12 mouse cellular contexts compared by ENCODE assay signal in the genomic region with DNA sequence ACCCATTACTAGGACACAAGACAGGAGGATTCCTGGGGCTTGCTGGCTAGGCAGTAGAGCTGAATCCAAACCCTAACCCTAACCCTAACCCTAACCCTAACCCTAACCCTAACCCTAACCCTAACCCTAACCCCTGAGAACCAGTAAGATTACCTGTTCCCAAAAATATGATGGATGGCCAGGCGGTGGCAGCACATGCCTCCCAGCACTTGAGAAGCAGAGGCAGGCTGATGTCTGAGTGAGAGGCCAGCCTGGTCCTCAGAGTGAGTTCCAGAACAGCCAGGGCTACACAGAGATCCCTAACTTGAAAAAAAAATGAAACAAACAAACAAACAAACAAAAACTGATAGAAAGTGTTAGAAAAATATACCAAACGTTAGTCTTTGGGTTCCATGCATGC. TPM values are rescaled to one million over a fixed set of nuclear protein-coding genes. Genes with fewer than 3 reads are reported as not detected.
DNase-seq lines count a peak whose midpoint lies in the region; TF ChIP-seq lines count a peak whose summit lies in the region.
"Had no signal": no experiment of that assay in that cellular context is flagged by ENCODE, and none has a peak within 500 bp of the region (broad histone marks: within the 10 kb centered on the region; RNA-seq: fewer than 3 reads in every experiment).

No protein-coding gene starts in this region.

- no peaks in the 10 kb centered on the region for H3K9me3 ChIP-seq in ES-Bruce4 (replicated peaks; ENCODE audit: control insufficient read depth, insufficient read depth, low read length, poor library complexity, severe bottlenecking)
- H3K9me3 ChIP-seq: embryonic facial prominence, embryonic 10.5 days had no signal

- no peak for TF ChIP-seq EP300 in ES-Bruce4 (IDR thresholded peaks at IDR 0.05; ENCODE audit: insufficient read depth, low read depth, low read length)

- no peak overlapping the region for H3K9ac ChIP-seq in ES-Bruce4 (ENCODE audit: low read depth, poor library complexity, severe bottlenecking)

- no peaks in the 10 kb centered on the region for H3K4me1 ChIP-seq in ES-Bruce4 (ENCODE audit: control insufficient read depth, insufficient read depth, low read length)

- H3K4me3 ChIP-seq in ES-Bruce4 (ENCODE audit: low read depth, low read length): no peak overlapping the region
- H3K4me3 ChIP-seq: embryonic facial prominence, embryonic 10.5 days; myocyte had no signal

- peak; percentile 25 to 31 for DNase-seq in kidney, postnatal 25 days
- DNase-seq in kidney, postnatal 10 days: no peak
- peak; percentile 10 for DNase-seq in lung, postnatal 14 days
- DNase-seq in lung, adult 18-20 months: no peak
- DNase-seq in lung, postnatal 36 days: peak; percentile 17
- DNase-seq in embryo, embryonic 10 days (ENCODE audit: low spot score): no peak
- DNase-seq: cerebellum, postnatal 10 days; heart, postnatal 14 days had no signal

- TF ChIP-seq CTCF in ES-Bruce4 (IDR thresholded peaks at IDR 0.05; ENCODE audit: low read depth, low read length): peak; percentile 52

- no peak for TF ChIP-seq POLR2A in ES-Bruce4 (IDR thresholded peaks at IDR 0.05; ENCODE audit: insufficient read depth, low read length)

- H3K27ac ChIP-seq in ES-Bruce4 (ENCODE audit: insufficient read depth, low read length): no peak overlapping the region
- H3K27ac ChIP-seq: embryonic facial prominence, embryonic 10.5 days had no signal

- H3K27me3 ChIP-seq in ES-Bruce4 (ENCODE audit: control insufficient read depth, insufficient read depth, low read length, poor library complexity, severe bottlenecking): peaks cover 4% of the 10 kb centered on the region; the same call in 1 of the 2 replicates
- H3K27me3 ChIP-seq: Patski had no signal

- no peaks in the 10 kb centered on the region for H3K36me3 ChIP-seq in ES-Bruce4 (ENCODE audit: control insufficient read depth, insufficient read depth, low read length, poor library complexity, severe bottlenecking)
- H3K36me3 ChIP-seq: embryonic facial prominence, embryonic 10.5 days had no signal

RNA-seq across cellular contexts. Expression of a gene that starts 2.1 kb away (rescaled TPM):
- polyA plus RNA-seq in ES-Bruce4 (2011; ENCODE audit: insufficient read depth, insufficient read length, low read depth, missing spikeins): 1.4 and 1.9 TPM in 2 replicates

RNA-seq across cellular contexts. Expression of a gene that starts 52.5 kb away (rescaled TPM):
- 31.4 and 32.0 TPM in 2 replicates for polyA plus RNA-seq in ES-Bruce4 (2011; ENCODE audit: insufficient read depth, insufficient read length, low read depth, missing spikeins)

Comparison
In these comparisons a context has a peak if more than half of its experiments do, and no peak if none do; other contexts are left out.
1. DNase-seq: peak in kidney, postnatal 25 days (2 of 2), lung, postnatal 14 days (single experiment) and lung, postnatal 36 days (single experiment); none in kidney, postnatal 10 days (single experiment), lung, adult 18-20 months (0 of 2) and embryo, embryonic 10 days (single experiment).